Mouse (Mus musculus) midbrain, embryonic 13.5 days (tissue): ENCODE results near the gene Ccdc177. TPM values are rescaled to one million over a fixed set of nuclear protein-coding genes. Genes with fewer than 3 reads are reported as not detected.

Source experiments
- ATAC-seq: fragments of 200-750 bp; cut with Nextera tagmentation; 2 replicates; pipeline ENCODE4 v1.8.0; 2017; ENCODE audit warnings: mild to moderate bottlenecking, moderate TSS enrichment, moderate library complexity
- H3K27ac ChIP-seq: fragments of 300-500 bp; sonication (generic); 2 replicates; pipeline ENCODE4 v1.5.1; 2015; ENCODE audit warnings: inconsistent platforms, mild to moderate bottlenecking, moderate library complexity
- H3K27me3 ChIP-seq: fragments of 300-500 bp; sonication (generic); 2 replicates; pipeline ENCODE4 v1.6.1; 2015; ENCODE audit warnings: mild to moderate bottlenecking, inconsistent platforms
- H3K36me3 ChIP-seq: fragments of 300-500 bp; sonication (generic); 2 replicates; pipeline ENCODE4 v1.6.1; 2015; ENCODE audit warnings: mild to moderate bottlenecking, inconsistent platforms
- H3K4me1 ChIP-seq: fragments of 300-500 bp; sonication (generic); replicated peaks from 2 replicates; pipeline ENCODE4 v1.6.1; 2015; ENCODE audit warnings: inconsistent platforms
- H3K4me2 ChIP-seq: fragments of 300-500 bp; sonication (generic); replicated peaks from 2 replicates; pipeline ENCODE4 v1.6.1; 2015; ENCODE audit warnings: moderate library complexity, mild to moderate bottlenecking, inconsistent platforms
- H3K4me3 ChIP-seq: fragments of 300-500 bp; sonication (generic); replicated peaks from 2 replicates; pipeline ENCODE4 v1.5.1; 2015; ENCODE audit warnings: mild to moderate bottlenecking, inconsistent platforms
- H3K9ac ChIP-seq: fragments of 300-500 bp; sonication (generic); replicated peaks from 2 replicates; pipeline ENCODE4 v1.6.1; 2015; ENCODE audit warnings: mild to moderate bottlenecking, inconsistent platforms
- H3K9me3 ChIP-seq: fragments of 300-500 bp; sonication (generic); 2 replicates; pipeline ENCODE4 v1.6.1; 2016; ENCODE audit warnings: mild to moderate bottlenecking, inconsistent platforms
- WGBS: fragments of 180-500 bp; shearing (Covaris S2); methylation state at CpG from one replicate; pipeline ENCODE4 v1.1.7; 2015; 5-methylcytosine and 5-hydroxymethylcytosine counted together
- polyA plus RNA-seq: library from polyadenylated mRNA; unstranded; fragments of >200 nt; fragmentation: Nextera tagmentation; extraction: Ambion mirVana; gene quantifications from 2 replicates; pipeline ENCODE4 v1.2.1, GENCODE M21; 2015

Ccdc177 gene
- polyA plus RNA-seq, 1 experiment from 2014 or later: 6.6 TPM

GRCm38 (mm10) chr12:80757751-80758558 lies 2.5 kb downstream of the Ccdc177 start:
- H3K27ac ChIP-seq: peak overlapping the region; percentile 99

GRCm38 (mm10) chr12:80751556-80751955 lies 8.9 kb downstream of the Ccdc177 start:
- Histone ChIP-seq H3K27me3 (no peaks in the 10 kb centered on the region), H3K4me1 (peaks cover 4% of the 10 kb centered on the region), H3K27ac (no peak overlapping the region), H3K4me2 (no peak overlapping the region), H3K9ac (no peak overlapping the region), H3K9me3 (peaks cover 18% of the 10 kb centered on the region), H3K4me3 (no peak overlapping the region), H3K36me3 (peaks cover 41% of the 10 kb centered on the region)
- no peak for ATAC-seq
- WGBS: 92% methylated on average over 6 of the region's 6 CpGs

More at GRCm38 (mm10) chr12:80757751-80758558, 2.5 kb downstream of the Ccdc177 start:
- H3K9ac ChIP-seq: no peak overlapping the region
- peaks cover 62% of the 10 kb centered on the region for H3K36me3 ChIP-seq
- no peaks in the 10 kb centered on the region for H3K27me3 ChIP-seq
- peak overlapping the region; percentile 68 for H3K4me3 ChIP-seq
- H3K9me3 ChIP-seq: peaks cover 40% of the 10 kb centered on the region
- peaks cover 19% of the 10 kb centered on the region for H3K4me1 ChIP-seq
- no peak for ATAC-seq
- whole genome bisulfite sequencing: 45% methylated on average over 109 of the region's 122 CpGs
- peak overlapping the region; percentile 71 for H3K4me2 ChIP-seq

- H3K27me3 ChIP-seq: no peaks in the 10 kb centered on the region
- H3K4me2 ChIP-seq: no peak overlapping the region
- WGBS: 48% methylated on average over 8 of the region's 8 CpGs
- H3K27ac ChIP-seq: peak overlapping the region; percentile 79
- peak overlapping the region; percentile 48; the same call in 1 of the 2 replicates for H3K9ac ChIP-seq
- H3K36me3 ChIP-seq: no peaks in the 10 kb centered on the region
- no peaks in the 10 kb centered on the region for H3K9me3 ChIP-seq
- H3K4me3 ChIP-seq: no peak overlapping the region
- peak; percentile 71 for ATAC-seq
- H3K4me1 ChIP-seq: peaks cover 23% of the 10 kb centered on the region
Measured at GRCm38 (mm10) chr12:80746031-80746813, 14.3 kb downstream of the Ccdc177 start.

GRCm38 (mm10) chr12:80744614-80745013 lies 15.9 kb downstream of the Ccdc177 start:
- H3K27me3 ChIP-seq: no peaks in the 10 kb centered on the region
- 81% methylated on average over 1 of the region's 1 CpGs for WGBS
- no peak for ATAC-seq

GRCm38 (mm10) chr12:80739482-80739881 lies 21.0 kb downstream of the Ccdc177 start:
- Histone ChIP-seq H3K9me3 (no peaks in the 10 kb centered on the region), H3K9ac (no peak overlapping the region), H3K4me1 (peaks cover 32% of the 10 kb centered on the region), H3K36me3 (no peaks in the 10 kb centered on the region), H3K4me3 (no peak overlapping the region), H3K27me3 (no peaks in the 10 kb centered on the region), H3K4me2 (no peak overlapping the region), H3K27ac (no peak overlapping the region)
- ATAC-seq: no peak
- WGBS: 43% methylated on average over 9 of the region's 9 CpGs

More at GRCm38 (mm10) chr12:80744614-80745013, 15.9 kb downstream of the Ccdc177 start:
- no peak overlapping the region for H3K9ac ChIP-seq
- H3K4me3 ChIP-seq: no peak overlapping the region
- H3K36me3 ChIP-seq: no peaks in the 10 kb centered on the region
- H3K4me1 ChIP-seq: peaks cover 28% of the 10 kb centered on the region
- H3K27ac ChIP-seq: no peak overlapping the region
- H3K9me3 ChIP-seq: no peaks in the 10 kb centered on the region
- H3K4me2 ChIP-seq: no peak overlapping the region

GRCm38 (mm10) chr12:80737283-80737600 lies 23.2 kb downstream of the Ccdc177 start:
- H3K36me3 ChIP-seq: no peaks in the 10 kb centered on the region
- no peaks in the 10 kb centered on the region for H3K9me3 ChIP-seq
- no peak overlapping the region for H3K4me3 ChIP-seq
- peaks cover 28% of the 10 kb centered on the region for H3K4me1 ChIP-seq
- H3K27ac ChIP-seq: peak overlapping the region; percentile 91
- no peaks in the 10 kb centered on the region for H3K27me3 ChIP-seq
- WGBS: 59% methylated on average over 5 of the region's 5 CpGs
- peak overlapping the region; percentile 32; the same call in 1 of the 2 replicates for H3K4me2 ChIP-seq
- ATAC-seq: no peak; the same call in 1 of the 2 replicates
- H3K9ac ChIP-seq: no peak overlapping the region; the same call in 1 of the 2 replicates

- Histone ChIP-seq H3K27ac (peak overlapping the region; percentile 91), H3K4me3 (no peak overlapping the region), H3K36me3 (no peaks in the 10 kb centered on the region), H3K9ac (peak overlapping the region; percentile 58), H3K27me3 (no peaks in the 10 kb centered on the region), H3K4me2 (peak overlapping the region; percentile 32; the same call in 1 of the 2 replicates), H3K9me3 (no peaks in the 10 kb centered on the region), H3K4me1 (peaks cover 28% of the 10 kb centered on the region)
- ATAC-seq: peak; percentile 79
- 14% methylated on average over 13 of the region's 13 CpGs for WGBS
Measured at GRCm38 (mm10) chr12:80736464-80737282, 23.8 kb downstream of the Ccdc177 start.

- Histone ChIP-seq H3K36me3 (no peaks in the 10 kb centered on the region), H3K27me3 (no peaks in the 10 kb centered on the region), H3K4me1 (peaks cover 22% of the 10 kb centered on the region), H3K9ac (no peak overlapping the region), H3K9me3 (no peaks in the 10 kb centered on the region), H3K4me2 (no peak overlapping the region), H3K27ac (no peak overlapping the region), H3K4me3 (no peak overlapping the region)
- ATAC-seq: no peak
- 58% methylated on average over 13 of the region's 13 CpGs for WGBS
Measured at GRCm38 (mm10) chr12:80734526-80735470, 25.7 kb downstream of the Ccdc177 start.

- Histone ChIP-seq H3K36me3 (no peaks in the 10 kb centered on the region), H3K4me2 (no peak overlapping the region), H3K9ac (no peak overlapping the region), H3K27me3 (peaks cover 2% of the 10 kb centered on the region; the same call in 1 of the 2 replicates), H3K27ac (peak overlapping the region; percentile 54), H3K4me1 (peaks cover 2% of the 10 kb centered on the region), H3K4me3 (no peak overlapping the region), H3K9me3 (no peaks in the 10 kb centered on the region)
- WGBS: 5% methylated on average over 9 of the region's 9 CpGs
- peak; percentile 94 for ATAC-seq
Measured at GRCm38 (mm10) chr12:80730567-80730966, 29.9 kb downstream of the Ccdc177 start.

GRCm38 (mm10) chr12:80729758-80730530 lies 30.5 kb downstream of the Ccdc177 start:
- WGBS: 85% methylated on average over 12 of the region's 12 CpGs
- Histone ChIP-seq H3K4me3 (no peak overlapping the region), H3K27ac (no peak overlapping the region), H3K9ac (no peak overlapping the region), H3K27me3 (peaks cover 5% of the 10 kb centered on the region; the same call in 1 of the 2 replicates), H3K9me3 (no peaks in the 10 kb centered on the region), H3K36me3 (no peaks in the 10 kb centered on the region), H3K4me2 (no peak overlapping the region), H3K4me1 (no peaks in the 10 kb centered on the region)
- ATAC-seq: peak; percentile 5; the same call in 1 of the 2 replicates
